Mouse (Mus musculus): ENCODE results near the gene Acrbp.

The Acrbp gene

GRCm38 (mm10) chr6:125071170-125071895, 21.8 kb downstream of the Acrbp start:
- no peak for DNase-seq (ENCODE audit: extremely low spot score, low spot score)

- no peak for DNase-seq (ENCODE audit: extremely low spot score, low spot score)
These were observed 22.4 kb downstream of the Acrbp start for GRCm38 (mm10) chr6:125071896-125072279.

GRCm38 (mm10) chr6:125073825-125074224, 24.3 kb downstream of the Acrbp start:
- no peak for DNase-seq (ENCODE audit: extremely low spot score, low spot score)

- no peak for DNase-seq (ENCODE audit: extremely low spot score, low spot score)
These were observed 31.9 kb downstream of the Acrbp start for GRCm38 (mm10) chr6:125081394-125081793.

- DNase-seq (ENCODE audit: extremely low spot score, low spot score) = peak; percentile 91
These were observed 32.5 kb downstream of the Acrbp start for GRCm38 (mm10) chr6:125081797-125082560.

- DNase-seq (ENCODE audit: extremely low spot score, low spot score) = no peak
These were observed 33.4 kb downstream of the Acrbp start for GRCm38 (mm10) chr6:125082801-125083386.

- peak; percentile 64 for DNase-seq (ENCODE audit: extremely low spot score, low spot score)
These were observed 34.9 kb downstream of the Acrbp start for GRCm38 (mm10) chr6:125084424-125084823.

- no peak for DNase-seq (ENCODE audit: extremely low spot score, low spot score)
These were observed 38.4 kb downstream of the Acrbp start for GRCm38 (mm10) chr6:125087937-125088336.

GRCm38 (mm10) chr6:125088561-125089321, 39.3 kb downstream of the Acrbp start:
- DNase-seq (ENCODE audit: extremely low spot score, low spot score) = peak; percentile 87

- peak; percentile 71 for DNase-seq (ENCODE audit: extremely low spot score, low spot score)
These were observed 40.2 kb downstream of the Acrbp start for GRCm38 (mm10) chr6:125089521-125090321.

- no peak for DNase-seq (ENCODE audit: extremely low spot score, low spot score)
These were observed 41.0 kb downstream of the Acrbp start for GRCm38 (mm10) chr6:125090341-125091085.

GRCm38 (mm10) chr6:125092372-125092771, 42.9 kb downstream of the Acrbp start:
- no peak for DNase-seq (ENCODE audit: extremely low spot score, low spot score)

GRCm38 (mm10) chr6:125094843-125095242, 45.4 kb downstream of the Acrbp start:
- no peak for DNase-seq (ENCODE audit: extremely low spot score, low spot score)

- DNase-seq (ENCODE audit: extremely low spot score, low spot score) = peak; percentile 93
These were observed 46.1 kb downstream of the Acrbp start, which contains the start of gene Chd4 for GRCm38 (mm10) chr6:125095391-125096278. TSS of gene Chd4 (plus strand) at chr6:125095981.

- no peak for DNase-seq (ENCODE audit: extremely low spot score, low spot score)
These were observed 46.7 kb downstream of the Acrbp start for GRCm38 (mm10) chr6:125096279-125096596.

GRCm38 (mm10) chr6:125096597-125097345, 47.3 kb downstream of the Acrbp start:
- peak; percentile 72 for DNase-seq (ENCODE audit: extremely low spot score, low spot score)

GRCm38 (mm10) chr6:125097346-125097689, 47.8 kb downstream of the Acrbp start:
- no peak for DNase-seq (ENCODE audit: extremely low spot score, low spot score)

GRCm38 (mm10) chr6:125097951-125098350, 48.5 kb downstream of the Acrbp start:
- DNase-seq (ENCODE audit: extremely low spot score, low spot score) = no peak
